23 mouse cellular contexts compared by ENCODE assay signal in genomic region chr6:118908176-118908575, GRCm38 (mm10).
DNase-seq lines count a peak whose midpoint lies in the region; ATAC-seq and TF ChIP-seq lines count a peak whose summit lies in the region.
"Had no signal": no experiment of that assay in that cellular context is flagged by ENCODE, and none has a peak within 500 bp of the region (broad histone marks: within the 10 kb centered on the region; RNA-seq: fewer than 3 reads in every experiment).

No protein-coding gene starts in this region.

- 54% methylated on average over 4 of the region's 4 CpGs for WGBS in heart, embryonic 10.5 days
- WGBS in limb, embryonic 12.5 days: 64% methylated on average over 4 of the region's 4 CpGs
- 55% methylated on average over 4 of the region's 4 CpGs for WGBS in limb, embryonic 15.5 days
- WGBS in lung, adult 2 months: 57% methylated on average over 4 of the region's 4 CpGs

- H3K9ac ChIP-seq in limb, embryonic 12.5 days (replicated peaks): no peak overlapping the region
- no peak overlapping the region for H3K9ac ChIP-seq in limb, embryonic 15.5 days
- H3K9ac ChIP-seq: embryonic facial prominence, embryonic 13.5 days; embryonic facial prominence, embryonic 15.5 days; forebrain, embryonic 13.5 days; forebrain, embryonic 15.5 days; forebrain, postnatal 0 days had no signal

- H3K27me3 ChIP-seq in heart, embryonic 10.5 days (ENCODE audit: insufficient read depth, poor library complexity, severe bottlenecking): no peaks in the 10 kb centered on the region
- no peaks in the 10 kb centered on the region for H3K27me3 ChIP-seq in limb, embryonic 12.5 days
- no peaks in the 10 kb centered on the region for H3K27me3 ChIP-seq in limb, embryonic 15.5 days
- H3K27me3 ChIP-seq: embryonic facial prominence, embryonic 13.5 days; embryonic facial prominence, embryonic 15.5 days; forebrain, embryonic 13.5 days; forebrain, embryonic 15.5 days had no signal

- TF ChIP-seq CTCF in embryonic fibroblast, embryonic 13.5 days (IDR thresholded peaks at IDR 0.05; ENCODE audit: borderline replicate concordance, insufficient read depth, low read length): no peak
- no peak for TF ChIP-seq CTCF in lung, adult 2 months (IDR thresholded peaks at IDR 0.05; ENCODE audit: insufficient read depth, low read length)

- H3K9me3 ChIP-seq in heart, embryonic 10.5 days: no peaks in the 10 kb centered on the region
- no peaks in the 10 kb centered on the region for H3K9me3 ChIP-seq in limb, embryonic 12.5 days
- no peaks in the 10 kb centered on the region for H3K9me3 ChIP-seq in limb, embryonic 15.5 days
- H3K9me3 ChIP-seq: embryonic facial prominence, embryonic 13.5 days; embryonic facial prominence, embryonic 15.5 days; forebrain, embryonic 15.5 days had no signal

- DNase-seq in heart, embryonic 10.5 days (ENCODE audit: low spot score): no peak
- DNase-seq in heart, adult 9 months (ENCODE audit: low spot score in 2 of 2): no peak
- DNase-seq in cerebellum, postnatal 14 days: no peak
- DNase-seq in ovary, postnatal 14 days (ENCODE audit: low spot score): no peak
- DNase-seq in lung, adult 2 months: no peak
- DNase-seq: adrenal gland, adult 2 months; adrenal gland, postnatal 10 days; adrenal gland, postnatal 25 days; cerebellum, adult 11 months; cerebellum, adult 18-20 months; cerebellum, adult 8-10 months; cerebellum, adult 9-11 months; cerebellum, postnatal 25 days; forebrain, postnatal 0 days had no signal

- TF ChIP-seq POLR2A in embryonic fibroblast, embryonic 13.5 days (IDR thresholded peaks at IDR 0.05; ENCODE audit: low read depth, low read length): no peak
- no peak for TF ChIP-seq POLR2A in lung, adult 2 months (IDR thresholded peaks at IDR 0.05; ENCODE audit: borderline replicate concordance, extremely low read depth, low read depth, low read length)

- H3K36me3 ChIP-seq in heart, embryonic 10.5 days: no peaks in the 10 kb centered on the region
- H3K36me3 ChIP-seq in limb, embryonic 12.5 days: no peaks in the 10 kb centered on the region
- H3K36me3 ChIP-seq in limb, embryonic 15.5 days: no peaks in the 10 kb centered on the region
- H3K36me3 ChIP-seq: embryonic facial prominence, embryonic 13.5 days; embryonic facial prominence, embryonic 15.5 days; forebrain, embryonic 15.5 days; G1E had no signal

- H3K4me1 ChIP-seq in heart, embryonic 10.5 days: peaks cover 60% of the 10 kb centered on the region
- peaks cover 14% of the 10 kb centered on the region for H3K4me1 ChIP-seq in embryonic fibroblast, embryonic 13.5 days (ENCODE audit: control insufficient read depth, insufficient read depth, low read length)
- peaks cover 31% of the 10 kb centered on the region for H3K4me1 ChIP-seq in limb, embryonic 12.5 days (replicated peaks)
- peaks cover 6% of the 10 kb centered on the region for H3K4me1 ChIP-seq in limb, embryonic 15.5 days
- no peaks in the 10 kb centered on the region for H3K4me1 ChIP-seq in lung, adult 2 months (ENCODE audit: control insufficient read depth, insufficient read depth, low read length)
- H3K4me1 ChIP-seq: forebrain, embryonic 13.5 days; forebrain, embryonic 15.5 days had no signal

- H3K27ac ChIP-seq in heart, embryonic 10.5 days: peak overlapping the region; percentile 16; the same call in 1 of the 2 replicates
- peak overlapping the region; percentile 92 for H3K27ac ChIP-seq in embryonic fibroblast, embryonic 13.5 days (ENCODE audit: insufficient read depth, low read length)
- peak overlapping the region; percentile 74; the same call in 1 of the 2 replicates for H3K27ac ChIP-seq in limb, embryonic 12.5 days
- peak overlapping the region; percentile 11; the same call in 1 of the 2 replicates for H3K27ac ChIP-seq in limb, embryonic 15.5 days
- H3K27ac ChIP-seq: embryonic facial prominence, embryonic 13.5 days; embryonic facial prominence, embryonic 15.5 days; forebrain, embryonic 13.5 days; forebrain, embryonic 15.5 days had no signal

- ATAC-seq in limb, embryonic 12.5 days (ENCODE audit: insufficient number of reproducible peaks, insufficient read depth, low FRiP score, low TSS enrichment, low read depth): no peak
- no peak for ATAC-seq in limb, embryonic 15.5 days (ENCODE audit: insufficient number of reproducible peaks, low FRiP score, low TSS enrichment, low read depth)
- ATAC-seq: CD4-positive, CD25-positive, alpha-beta regulatory T cell, adult 4 months; forebrain, embryonic 13.5 days; forebrain, embryonic 15.5 days; forebrain, postnatal 0 days had no signal

- H3K4me3 ChIP-seq in heart, embryonic 10.5 days: no peak overlapping the region
- no peak overlapping the region for H3K4me3 ChIP-seq in embryonic fibroblast, embryonic 13.5 days (ENCODE audit: insufficient read depth, low read length)
- H3K4me3 ChIP-seq in limb, embryonic 12.5 days (replicated peaks): no peak overlapping the region
- H3K4me3 ChIP-seq in limb, embryonic 15.5 days: no peak overlapping the region
- no peak overlapping the region for H3K4me3 ChIP-seq in lung, adult 2 months (replicated peaks; ENCODE audit: extremely low read depth, low read depth, low read length)
- H3K4me3 ChIP-seq: embryonic facial prominence, embryonic 13.5 days; embryonic facial prominence, embryonic 15.5 days; forebrain, embryonic 13.5 days; forebrain, embryonic 15.5 days had no signal

- no peak overlapping the region for H3K4me2 ChIP-seq in limb, embryonic 12.5 days
- H3K4me2 ChIP-seq in limb, embryonic 15.5 days: no peak overlapping the region
- H3K4me2 ChIP-seq: embryonic facial prominence, embryonic 13.5 days; embryonic facial prominence, embryonic 15.5 days; forebrain, embryonic 13.5 days; forebrain, embryonic 15.5 days had no signal

Comparison
In these comparisons a context has a peak if more than half of its experiments do, and no peak if none do; other contexts are left out.
1. H3K27ac ChIP-seq: peak in every context shown above with its lines; median percentile 92 in embryonic fibroblast, embryonic 13.5 days; 74 in limb, embryonic 12.5 days; 16 in heart, embryonic 10.5 days; 11 in limb, embryonic 15.5 days.